28 mouse cellular contexts compared by ENCODE assay signal in genomic region chr5:43511126-43511525, GRCm38 (mm10). TPM values are rescaled to one million over a fixed set of nuclear protein-coding genes. Genes with fewer than 3 reads are reported as not detected.
"Had no signal": no experiment of that assay in that cellular context is flagged by ENCODE, and none has a peak within 500 bp of the region (broad histone marks: within the 10 kb centered on the region; RNA-seq: fewer than 3 reads in every experiment).

No protein-coding gene starts in this region.

- H3K4me2 ChIP-seq: heart, embryonic 13.5 days; heart, embryonic 15.5 days; hindbrain, embryonic 12.5 days; hindbrain, embryonic 14.5 days; intestine, embryonic 15.5 days; limb, embryonic 13.5 days; limb, embryonic 15.5 days; liver, embryonic 11.5 days; liver, embryonic 13.5 days had no signal

- H3K36me3 ChIP-seq: heart, embryonic 13.5 days; heart, embryonic 15.5 days; hindbrain, embryonic 10.5 days; hindbrain, embryonic 12.5 days; intestine, embryonic 15.5 days; limb, embryonic 13.5 days; limb, embryonic 15.5 days; liver, embryonic 13.5 days had no signal

- DNase-seq: gastrocnemius, adult 2 months; gastrocnemius, postnatal 10 days; gastrocnemius, postnatal 25 days; heart, adult 2 months; heart, postnatal 14 days; heart, postnatal 4 days; kidney, adult 18-20 months; kidney, adult 8-10 months; kidney, postnatal 10 days; kidney, postnatal 25 days; kidney, postnatal 4 days; left cerebral cortex, postnatal 4 days; liver, embryonic 13.5 days had no signal

- H3K9me3 ChIP-seq: heart, embryonic 13.5 days; heart, embryonic 15.5 days; hindbrain, embryonic 10.5 days; hindbrain, embryonic 12.5 days; intestine, embryonic 15.5 days; limb, embryonic 13.5 days; limb, embryonic 15.5 days; liver, embryonic 13.5 days had no signal

- H3K4me1 ChIP-seq: heart, embryonic 15.5 days; hindbrain, embryonic 10.5 days; hindbrain, embryonic 12.5 days; liver, embryonic 13.5 days had no signal

- H3K27ac ChIP-seq: gastrocnemius, adult 2 months; heart, adult 2 months; heart, embryonic 13.5 days; heart, embryonic 15.5 days; hindbrain, embryonic 10.5 days; hindbrain, embryonic 12.5 days; hindbrain, embryonic 14.5 days; intestine, embryonic 15.5 days; layer of hippocampus, adult 2 months; left cerebral cortex, adult 2 months; limb, embryonic 13.5 days; limb, embryonic 15.5 days; liver, embryonic 13.5 days had no signal

- H3K9ac ChIP-seq: heart, embryonic 13.5 days; heart, embryonic 15.5 days; hindbrain, embryonic 12.5 days; hindbrain, embryonic 14.5 days; intestine, embryonic 15.5 days; limb, embryonic 13.5 days; limb, embryonic 15.5 days; liver, embryonic 13.5 days had no signal

- H3K4me3 ChIP-seq: gastrocnemius, adult 2 months; heart, adult 2 months; heart, embryonic 13.5 days; heart, embryonic 15.5 days; hindbrain, embryonic 10.5 days; hindbrain, embryonic 12.5 days; intestine, embryonic 15.5 days; layer of hippocampus, adult 2 months; left cerebral cortex, adult 2 months; limb, embryonic 13.5 days; limb, embryonic 15.5 days; liver, embryonic 13.5 days had no signal

- ATAC-seq: hindbrain, embryonic 16.5 days; inflammation-experienced regulatory T-cells, adult 6 months; intestine, embryonic 15.5 days; intestine, postnatal 0 days had no signal

- H3K27me3 ChIP-seq: heart, embryonic 13.5 days; heart, embryonic 15.5 days; hindbrain, embryonic 12.5 days; intestine, embryonic 15.5 days; limb, embryonic 13.5 days; limb, embryonic 15.5 days; liver, embryonic 13.5 days had no signal

RNA-seq across cellular contexts. Expression of gene C1qtnf7, which starts 4.2 kb away (rescaled TPM):
- total RNA-seq: granulocyte monocyte progenitor cell, adult 5-6 weeks had no signal
- polyA plus RNA-seq: inflammation-experienced regulatory T-cells, adult 6 months had no signal
